Comparison of ENCODE assay signal across 11 mouse cellular contexts in the genomic region with DNA sequence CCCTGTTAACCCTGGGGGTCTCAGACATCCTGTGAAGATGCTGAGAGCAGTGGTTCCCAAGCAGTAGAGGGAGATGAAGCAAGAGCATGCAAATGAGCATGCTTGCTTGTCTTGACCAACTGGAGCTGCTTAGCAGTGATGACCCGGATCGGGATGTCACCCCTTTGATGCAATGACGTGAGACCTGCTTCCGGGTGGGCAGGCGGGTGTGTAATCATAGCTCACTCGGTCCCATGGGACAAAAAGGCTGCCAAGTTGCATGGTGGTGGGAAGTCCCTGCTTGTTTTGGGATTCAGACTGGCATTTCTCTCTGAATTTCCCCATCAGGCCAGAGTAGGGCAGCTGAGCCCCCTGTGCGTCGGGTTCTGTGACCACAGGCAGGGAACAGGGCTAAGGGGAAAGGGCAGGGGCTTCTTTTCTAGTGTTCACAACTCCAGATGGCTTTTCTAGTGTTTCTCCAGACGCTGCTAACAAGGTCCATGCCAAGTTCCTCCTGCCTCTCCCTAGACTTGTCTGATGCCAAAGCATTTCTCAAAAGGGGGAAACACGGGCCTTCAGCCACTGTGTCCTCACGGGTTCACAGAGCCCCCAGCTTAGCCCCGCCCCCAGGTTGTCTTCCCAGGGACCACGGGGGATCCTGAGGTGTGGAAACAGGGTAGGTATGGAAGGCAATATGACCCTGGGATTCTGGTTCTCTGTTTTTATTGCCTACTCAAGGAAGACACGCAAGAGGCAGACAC. TPM values are rescaled to one million over a fixed set of nuclear protein-coding genes. Genes with fewer than 3 reads are reported as not detected.
DNase-seq lines count a peak whose midpoint lies in the region; ATAC-seq and TF ChIP-seq lines count a peak whose summit lies in the region.
"Had no signal": no experiment of that assay in that cellular context is flagged by ENCODE, and none has a peak within 500 bp of the region (broad histone marks: within the 10 kb centered on the region; RNA-seq: fewer than 3 reads in every experiment).

No protein-coding gene starts in this region.

- DNase-seq in heart, adult 11 months: peak; percentile 98
- DNase-seq in CH12.LX (ENCODE audit: extremely low read depth): peak; percentile 93
- peak; percentile 72 for DNase-seq in gastrocnemius, postnatal 10 days
- peak; percentile 67 to 84 for DNase-seq in heart, postnatal 10 days
- no peak for DNase-seq in thymus, postnatal 25 days
- no peak for DNase-seq in natural killer cell, adult 2 months (ENCODE audit: low spot score in 2 of 2)
- DNase-seq in thymus, postnatal 0 days (ENCODE audit: low spot score): no peak
- DNase-seq: cerebellum, adult 8-10 months had no signal

- H3K27me3 ChIP-seq in heart, embryonic 11.5 days (ENCODE audit: control insufficient read depth, insufficient read depth, low read length): no peaks in the 10 kb centered on the region
- H3K27me3 ChIP-seq in CH12.LX (replicated peaks): no peaks in the 10 kb centered on the region
- H3K27me3 ChIP-seq: embryonic facial prominence, embryonic 15.5 days had no signal

- TF ChIP-seq CTCF in CH12.LX (conservative IDR thresholded peaks at IDR 0.05 in 1 of 2, IDR thresholded peaks at IDR 0.05 in 1 of 2; ENCODE audit: low read depth in 2 of 2, low read length in 2 of 2): no peak

- dilution Hi-C loops in CH12.LX (cut with MboI; ENCODE audit: extremely low pct_ligation_motif_present, extremely low pct_unique_long_range_greater_than_20kb, low sequenced_read_pairs): no loop called here

- TF ChIP-seq EP300 in CH12.LX (IDR thresholded peaks at IDR 0.05; ENCODE audit: low read length): peak; percentile 54; the same call in 1 of the 2 replicates

- in situ Hi-C loops in CH12.LX (cut with MboI; ENCODE audit: low pct_ligation_motif_present, low pct_unique_long_range_greater_than_20kb, low sequenced_read_pairs): loop anchor here (5.0 kb wide), 1 partner anchor 47 kb away; no protein-coding TSS in a partner anchor

- no peak; the same call in none of the 2 replicates for TF ChIP-seq RAD21 in CH12.LX (IDR thresholded peaks at IDR 0.05; ENCODE audit: low read depth, low read length)

- peaks cover 48% of the 10 kb centered on the region for H3K4me1 ChIP-seq in heart, embryonic 11.5 days (ENCODE audit: control insufficient read depth, insufficient read depth, low read length)
- peaks cover 41 to 77% of the 10 kb centered on the region in 2 experiments for H3K4me1 ChIP-seq in CH12.LX (ENCODE audit: control insufficient read depth in 1 of 2, insufficient read depth in 2 of 2)

- no peaks in the 10 kb centered on the region for H3K36me3 ChIP-seq in heart, embryonic 11.5 days (ENCODE audit: control insufficient read depth, insufficient read depth, low read length)
- H3K36me3 ChIP-seq in CH12.LX (replicated peaks in 1 of 2; ENCODE audit: control insufficient read depth in 1 of 2, insufficient read depth in 1 of 2, low read length in 1 of 2): no peaks in the 10 kb centered on the region
- H3K36me3 ChIP-seq: embryonic facial prominence, embryonic 15.5 days had no signal

- intact Hi-C loops in heart, postnatal 10 days (cut with DNase I): loop anchor here (5.0 kb wide), 1 partner anchor 33 kb away; no protein-coding TSS in a partner anchor

- no peak overlapping the region for H3K27ac ChIP-seq in heart, embryonic 11.5 days (ENCODE audit: low read depth, low read length)
- H3K27ac ChIP-seq in CH12.LX (ENCODE audit: insufficient read depth, low read depth): peak overlapping the region; percentile 60
- H3K27ac ChIP-seq: embryonic facial prominence, embryonic 15.5 days had no signal

- TF ChIP-seq POLR2A in CH12.LX (IDR thresholded peaks at IDR 0.05; ENCODE audit: low read depth, low read length): no peak

- no peak for ATAC-seq in heart, embryonic 11.5 days (replicated peaks; ENCODE audit: insufficient number of reproducible peaks, low FRiP score, low TSS enrichment)

- H3K79me2 ChIP-seq in CH12.LX (replicated peaks; ENCODE audit: control insufficient read depth, extremely low read depth, insufficient read depth, poor library complexity, severe bottlenecking): no peaks in the 10 kb centered on the region

- 70% methylated on average over 14 of the region's 14 CpGs for WGBS in heart, embryonic 11.5 days (ENCODE audit: insufficient replicate concordance)

- no peaks in the 10 kb centered on the region for H3K9me3 ChIP-seq in heart, embryonic 11.5 days (replicated peaks; ENCODE audit: control insufficient read depth, low read length)
- H3K9me3 ChIP-seq in CH12.LX (replicated peaks; ENCODE audit: low read length): no peaks in the 10 kb centered on the region
- H3K9me3 ChIP-seq: embryonic facial prominence, embryonic 15.5 days had no signal

- no peak overlapping the region for H3K9ac ChIP-seq in heart, embryonic 11.5 days (ENCODE audit: low read depth, low read length)
- H3K9ac ChIP-seq in CH12.LX (ENCODE audit: insufficient read depth, low read depth): peak overlapping the region; percentile 2; the same call in 1 of the 2 replicates
- H3K9ac ChIP-seq: embryonic facial prominence, embryonic 15.5 days; lung, embryonic 14.5 days had no signal

- no peak overlapping the region; the same call in 1 of the 2 replicates for H3K4me2 ChIP-seq in heart, embryonic 11.5 days
- H3K4me2 ChIP-seq in CH12.LX (ENCODE audit: insufficient read depth, low read depth, poor library complexity, severe bottlenecking): peak overlapping the region; percentile 40; the same call in 1 of the 2 replicates
- H3K4me2 ChIP-seq: embryonic facial prominence, embryonic 15.5 days; lung, embryonic 14.5 days had no signal

- no peak overlapping the region for H3K4me3 ChIP-seq in heart, embryonic 11.5 days (ENCODE audit: low read depth, low read length)
- no peak overlapping the region for H3K4me3 ChIP-seq in CH12.LX (replicated peaks in 1 of 3; ENCODE audit: low read depth in 2 of 3, low read length in 2 of 3, poor library complexity in 1 of 3)
- H3K4me3 ChIP-seq: embryonic facial prominence, embryonic 15.5 days had no signal

TF ChIP-seq in CH12.LX, 34 proteins besides CTCF, POLR2A, EP300 and RAD21:
- peak; percentile 31; the same call in 1 of the 2 replicates for TF ChIP-seq NELFE (IDR thresholded peaks at IDR 0.05; ENCODE audit: low read depth, low read length)
- TF ChIP-seq HCFC1 (IDR thresholded peaks at IDR 0.05; ENCODE audit: low read depth, low read length): peak; percentile 54
- peak; percentile 74; the same call in 1 of the 2 replicates for TF ChIP-seq TCF12 (IDR thresholded peaks at IDR 0.05; ENCODE audit: low read depth, low read length)
- peak; percentile 63 for TF ChIP-seq IRF4 (IDR thresholded peaks at IDR 0.05; ENCODE audit: low read depth, low read length)
- peak; percentile 84 for TF ChIP-seq ELF1 (IDR thresholded peaks at IDR 0.05; ENCODE audit: low read depth, low read length)
- no peak for TF ChIP-seq E2F4 (IDR thresholded peaks at IDR 0.05; ENCODE audit: insufficient replicate concordance, low read depth, low read length)
- TF ChIP-seq PAX5 (IDR thresholded peaks at IDR 0.05; ENCODE audit: low read length): no peak
- 0 out of 2 replicates have a peak, but pooled peaks have one; percentile 18 for TF ChIP-seq JUND (conservative IDR thresholded peaks at IDR 0.05; ENCODE audit: low read depth, low read length)
- no peak for TF ChIP-seq UBTF (IDR thresholded peaks at IDR 0.05; ENCODE audit: low read depth, low read length)
- TF ChIP-seq ZNF384 (IDR thresholded peaks at IDR 0.05; ENCODE audit: low read depth, low read length): no peak
- peak; percentile 89 for TF ChIP-seq MEF2A (IDR thresholded peaks at IDR 0.05; ENCODE audit: borderline replicate concordance, low read depth, low read length)
- TF ChIP-seq KAT2A (IDR thresholded peaks at IDR 0.05; ENCODE audit: insufficient replicate concordance, low read length): peak; percentile 61; the same call in 1 of the 2 replicates
- TF ChIP-seq ETS1 (conservative IDR thresholded peaks at IDR 0.05; ENCODE audit: low read depth, low read length): peak; percentile 96
- peak; percentile 54; the same call in 1 of the 2 replicates for TF ChIP-seq MAZ (IDR thresholded peaks at IDR 0.05; ENCODE audit: low read depth, low read length)
- 0 out of 2 replicates have a peak, but pooled peaks have one; percentile 13 for TF ChIP-seq NRF1 (IDR thresholded peaks at IDR 0.05; ENCODE audit: low read depth, low read length)
- no peak for TF ChIP-seq TBP (conservative IDR thresholded peaks at IDR 0.05; ENCODE audit: low read depth, low read length)
- TF ChIP-seq RCOR1 (conservative IDR thresholded peaks at IDR 0.05; ENCODE audit: low read depth, low read length): peak; percentile 66; the same call in 1 of the 2 replicates
- peak; percentile 74 for TF ChIP-seq BHLHE40 (IDR thresholded peaks at IDR 0.05; ENCODE audit: low read depth, low read length)
- TF ChIP-seq CHD1 (IDR thresholded peaks at IDR 0.05; ENCODE audit: low read depth, low read length): no peak
- no peak for TF ChIP-seq MYC (IDR thresholded peaks at IDR 0.05; ENCODE audit: low read depth, low read length)
- no peak for TF ChIP-seq USF1 (IDR thresholded peaks at IDR 0.05; ENCODE audit: low read depth, low read length)
- no peak for TF ChIP-seq POLR2AphosphoS2 (IDR thresholded peaks at IDR 0.05; ENCODE audit: low read depth, low read length)
- TF ChIP-seq ZKSCAN1 (IDR thresholded peaks at IDR 0.05; ENCODE audit: borderline replicate concordance, low read depth, low read length): no peak
- no peak for TF ChIP-seq MAFK (IDR thresholded peaks at IDR 0.05; ENCODE audit: insufficient replicate concordance, low read length)
- TF ChIP-seq ZMIZ1 (IDR thresholded peaks at IDR 0.05; ENCODE audit: low read depth, low read length): peak; percentile 49; the same call in 1 of the 2 replicates

RNA-seq across cellular contexts. Expression of a gene that starts 42.5 kb away (rescaled TPM):
- 0.06 and 0.11 TPM in 2 replicates for polyA plus RNA-seq in heart, embryonic 11.5 days (2014; fragmentation: Nextera tagmentation; extraction: Ambion mirVana)
- total RNA-seq in CH12.LX (2012; rRNA removed) (0.42 and 1.8 TPM in 2 replicates), CH12.LX (2014; rRNA removed) (0.05 and 0.15 TPM in 2 replicates)
- 0.07 and 0.17 TPM in 2 replicates for polyA plus RNA-seq in CH12.LX (2012; ENCODE audit: insufficient read length, low read depth)
- under 1 TPM; 0.47 to 0.77 TPM for total RNA-seq in gastrocnemius, postnatal 10 days (2021)
- total RNA-seq in heart, postnatal 10 days (2021): under 1 TPM; 0.55 to 0.62 TPM
- polyA plus RNA-seq in thymus, postnatal 0 days (2015; fragmentation: Nextera tagmentation; extraction: Ambion mirVana): 0.49 and 0.65 TPM in 2 replicates

Comparison
In these comparisons a context has a peak if more than half of its experiments do, and no peak if none do; other contexts are left out.
1. DNase-seq: peak in heart, adult 11 months (single experiment), CH12.LX (single experiment), gastrocnemius, postnatal 10 days (single experiment) and heart, postnatal 10 days (2 of 2); none in thymus, postnatal 25 days (single experiment), natural killer cell, adult 2 months (0 of 2) and thymus, postnatal 0 days (single experiment).